Mouse (Mus musculus) urinary bladder, adult 18-20 months (tissue): ENCODE data around the gene Podxl2.

Experiments
- DNase-seq, 2 experiments: peaks; one replicate each; pipeline ENCODE4 v3.0.0; 2022; ENCODE audit warnings: low spot score in 2 of 2, mixed read lengths in 2 of 2

Podxl2 gene

DNA sequence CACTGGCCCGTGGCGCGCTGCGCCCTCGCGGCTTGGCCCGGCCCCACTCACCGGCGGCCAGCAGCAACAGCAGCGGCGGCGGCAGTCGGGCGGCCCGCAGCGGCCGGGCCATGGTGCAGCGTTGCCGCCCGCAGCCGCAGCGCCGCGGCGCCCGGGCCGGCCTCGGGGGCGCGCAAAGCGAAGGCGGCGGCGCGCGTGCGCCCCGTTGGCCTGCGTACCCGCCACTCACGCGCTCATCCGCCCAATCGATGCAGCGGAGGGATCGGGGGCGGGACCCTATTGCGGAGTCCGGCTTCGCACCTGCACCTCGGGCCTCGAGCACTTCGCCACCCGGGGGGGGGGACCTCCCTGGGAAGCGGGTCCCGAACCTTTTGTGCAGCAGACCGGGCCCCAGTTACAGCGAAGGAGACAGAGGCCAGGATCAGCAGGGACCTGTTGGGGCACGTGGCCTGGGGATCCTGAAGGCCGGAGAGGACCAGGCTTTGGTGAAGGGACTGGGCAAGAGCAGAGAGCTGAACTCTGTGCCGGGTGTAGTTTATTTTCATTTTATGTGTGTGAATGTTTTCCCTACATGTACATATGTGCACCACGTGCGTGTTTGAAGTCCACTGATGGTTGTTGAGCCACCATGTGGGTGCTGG lies at the start of gene Podxl2:
Podxl2 (minus strand) TSS at position 177 of the 641 bp plus-strand sequence.
- DNase-seq = peak; percentile 32 to 34

DNA sequence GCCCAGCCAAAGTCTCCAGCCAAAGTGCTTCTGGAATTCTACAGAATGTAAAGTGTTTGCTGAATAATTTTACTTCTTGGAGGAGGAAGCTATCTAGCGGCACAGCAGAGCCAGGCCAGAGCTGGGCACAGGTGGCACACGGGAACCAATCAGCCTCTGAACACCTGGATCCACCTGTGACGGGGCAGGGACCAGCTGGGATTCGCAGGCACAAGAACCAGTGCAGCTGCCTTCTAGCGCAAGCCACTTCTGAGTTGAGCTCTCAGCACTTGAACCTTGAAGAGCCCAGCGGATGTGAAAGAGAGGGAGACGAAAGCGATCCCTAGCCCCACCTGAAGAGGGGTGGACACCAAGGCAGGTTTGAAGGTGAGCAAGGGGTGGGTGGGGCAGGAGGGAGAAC lies 44.0 kb upstream of the Podxl2 start:
- no peak for DNase-seq

DNA sequence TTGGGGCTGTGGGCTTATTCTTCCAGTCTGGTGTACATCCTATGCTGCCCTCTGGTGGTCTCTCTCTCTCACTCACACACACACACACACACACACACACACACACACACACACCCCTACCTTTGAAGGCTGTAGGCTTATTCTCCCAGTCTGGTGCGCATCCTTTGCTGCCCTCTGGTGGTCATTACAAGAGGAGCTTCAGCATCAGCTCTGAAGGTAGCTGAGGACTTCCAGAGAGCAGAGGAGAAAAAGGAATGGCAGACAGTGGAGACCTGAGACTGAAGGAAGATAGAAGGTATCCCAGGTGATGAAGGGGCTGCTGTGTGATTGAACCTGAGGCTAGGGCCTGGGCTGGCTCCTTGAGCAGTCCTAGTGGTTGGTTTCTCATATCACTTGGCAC lies 41.3 kb upstream of the Podxl2 start:
- no peak for DNase-seq

DNA sequence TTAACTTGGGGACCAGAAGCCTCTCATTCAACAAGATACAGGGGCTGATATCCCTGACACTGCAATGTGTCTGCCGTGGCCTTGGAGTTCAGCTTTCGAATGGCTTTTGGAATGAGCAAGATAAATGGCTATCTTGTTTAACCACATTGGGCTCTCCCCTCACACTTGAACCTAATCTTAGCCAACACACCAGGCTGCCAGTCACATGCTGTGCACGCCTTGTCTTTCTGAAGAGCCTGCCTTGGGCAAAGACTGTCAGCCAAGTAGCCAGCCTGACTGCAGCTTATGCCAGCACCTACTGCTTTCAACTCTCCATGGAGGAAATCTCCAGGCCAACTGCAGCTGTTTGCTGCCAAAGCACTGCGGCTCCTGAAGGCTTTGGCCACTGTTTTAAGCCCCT lies 40.7 kb upstream of the Podxl2 start:
- DNase-seq = no peak

DNA sequence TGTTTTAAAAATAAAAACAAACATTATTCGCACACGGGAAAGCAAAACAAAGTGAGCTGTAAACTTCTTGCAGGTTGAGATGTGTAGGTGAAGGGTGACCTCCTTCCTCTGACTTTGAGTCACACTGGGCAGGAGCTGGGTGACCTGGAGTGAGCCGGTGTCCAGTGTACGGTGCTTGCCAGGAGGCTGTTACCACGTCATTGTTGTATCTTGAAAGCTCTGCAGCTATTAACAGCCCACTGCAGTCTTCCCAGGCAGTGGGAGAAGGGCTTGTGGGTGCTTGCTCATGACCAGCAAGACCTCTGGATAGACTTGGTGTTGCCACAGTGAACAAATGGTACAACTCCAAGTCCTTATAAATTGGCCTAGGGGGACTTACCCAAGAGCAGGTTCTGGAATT lies 40.0 kb upstream of the Podxl2 start:
- DNase-seq = no peak

DNA sequence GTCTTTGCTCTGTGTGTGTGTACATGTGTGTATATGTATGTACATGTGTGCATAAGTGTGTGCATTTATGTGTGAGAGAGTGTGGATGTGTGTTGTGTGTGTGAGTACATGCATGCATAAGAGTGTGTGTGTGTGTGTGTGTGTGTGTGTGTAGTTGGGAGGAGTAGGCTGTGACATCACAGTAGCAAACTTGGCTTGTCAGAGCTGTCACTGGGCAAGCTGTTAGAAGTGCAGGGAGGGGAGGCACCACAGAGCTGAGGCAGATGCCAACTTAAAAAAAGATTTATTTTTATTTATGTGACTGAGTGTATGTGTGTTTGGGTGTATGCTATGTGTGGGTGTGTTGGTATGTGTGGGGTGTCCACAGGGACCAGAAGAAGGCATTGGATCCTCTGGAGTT lies 38.6 kb upstream of the Podxl2 start:
- DNase-seq = no peak

DNA sequence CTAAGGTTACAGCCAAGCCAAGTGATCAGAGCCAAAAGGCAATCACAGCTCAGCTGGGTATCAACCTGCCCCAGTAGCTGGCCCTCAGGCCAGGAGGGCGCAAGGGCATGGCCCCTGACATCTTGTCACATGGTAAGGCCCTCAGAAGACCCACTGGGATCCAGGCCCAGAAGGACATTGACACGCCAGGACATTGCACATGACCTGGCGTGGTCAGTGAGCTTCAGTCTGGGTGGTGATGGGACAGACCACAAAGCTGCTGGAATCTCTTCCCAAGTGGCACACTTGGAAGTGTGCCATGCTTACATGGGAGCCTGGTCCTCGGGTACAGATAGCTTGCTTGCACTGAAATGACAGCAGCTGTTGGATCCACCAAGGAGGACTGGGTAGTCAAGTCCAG lies 38.2 kb upstream of the Podxl2 start:
- DNase-seq = no peak

DNA sequence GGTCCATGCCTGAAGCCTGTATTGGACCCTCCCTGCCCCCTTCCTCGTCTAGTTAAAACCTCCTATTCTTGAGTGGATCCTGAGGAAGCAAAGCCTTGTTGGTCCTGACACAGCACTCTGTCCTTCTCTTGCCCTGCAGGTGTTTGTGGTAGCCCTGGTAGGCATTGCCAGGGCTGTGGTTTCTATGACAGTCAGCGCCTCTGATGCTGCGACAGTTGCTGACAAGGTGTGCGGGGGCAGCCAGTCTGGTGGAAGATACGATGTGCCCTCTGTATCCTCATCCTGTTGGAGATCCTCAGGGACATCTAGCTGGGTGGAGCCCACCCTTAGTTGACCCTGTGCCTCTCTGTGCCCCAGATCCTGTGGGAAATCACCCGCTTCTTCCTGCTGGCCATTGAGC lies 34.3 kb upstream of the Podxl2 start:
- no peak for DNase-seq

DNA sequence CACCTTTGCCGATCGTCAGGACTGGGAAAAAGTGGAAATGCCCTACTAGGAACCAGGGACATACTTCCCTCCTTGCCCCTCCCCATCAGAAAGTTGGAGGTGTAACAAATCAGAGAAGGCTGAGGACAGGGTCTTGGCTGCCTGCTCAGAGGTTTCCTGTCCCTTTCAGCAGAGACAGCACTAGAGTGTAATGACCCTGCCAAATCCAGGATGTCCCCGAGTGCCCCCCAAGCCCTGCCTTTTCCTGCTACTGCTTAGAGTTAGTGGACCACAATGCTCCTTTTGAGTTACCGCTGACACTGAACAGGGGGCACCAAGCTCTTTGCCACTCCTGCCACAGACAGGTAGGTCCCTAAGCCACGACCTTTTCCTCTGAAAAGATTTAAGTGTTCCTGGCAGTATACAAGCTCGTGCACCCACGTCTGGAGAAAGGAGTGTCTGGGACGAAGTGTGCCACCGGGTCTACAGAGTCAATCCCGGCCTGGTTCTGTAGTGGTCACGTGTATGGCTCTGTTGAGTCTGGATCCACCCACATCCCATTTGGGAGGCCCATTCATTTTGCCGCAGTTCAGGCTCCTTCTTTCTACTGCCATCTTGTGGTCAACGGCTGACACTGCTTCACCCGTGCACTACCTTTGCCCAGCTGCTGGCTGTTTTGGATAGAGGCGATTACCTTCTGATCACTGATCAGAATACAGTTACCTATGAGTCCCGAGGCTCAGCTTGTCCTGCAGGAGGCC lies 31.7 kb upstream of the Podxl2 start:
- DNase-seq = peak in 1 of 2 experiments; percentile 33

DNA sequence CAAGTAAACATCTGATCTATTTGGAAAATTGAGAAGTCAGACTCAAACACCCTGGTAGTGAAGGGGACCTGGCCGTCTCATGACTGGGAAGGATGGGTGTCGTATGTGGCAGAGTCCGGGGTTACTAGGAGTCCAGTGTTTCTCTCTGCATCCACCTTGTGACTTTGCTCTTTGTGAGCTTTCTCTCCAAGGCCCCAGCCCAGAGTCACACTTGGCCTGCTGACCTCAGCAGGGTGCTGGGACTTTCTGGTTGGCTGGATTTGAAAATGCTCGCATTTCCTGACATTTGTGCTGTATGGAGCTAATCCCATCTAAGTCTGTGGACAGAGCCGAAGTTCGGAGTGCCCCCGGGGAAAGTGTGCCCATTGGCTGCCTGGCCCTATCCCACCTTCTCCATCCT lies 30.2 kb upstream of the Podxl2 start:
- no peak for DNase-seq

DNA sequence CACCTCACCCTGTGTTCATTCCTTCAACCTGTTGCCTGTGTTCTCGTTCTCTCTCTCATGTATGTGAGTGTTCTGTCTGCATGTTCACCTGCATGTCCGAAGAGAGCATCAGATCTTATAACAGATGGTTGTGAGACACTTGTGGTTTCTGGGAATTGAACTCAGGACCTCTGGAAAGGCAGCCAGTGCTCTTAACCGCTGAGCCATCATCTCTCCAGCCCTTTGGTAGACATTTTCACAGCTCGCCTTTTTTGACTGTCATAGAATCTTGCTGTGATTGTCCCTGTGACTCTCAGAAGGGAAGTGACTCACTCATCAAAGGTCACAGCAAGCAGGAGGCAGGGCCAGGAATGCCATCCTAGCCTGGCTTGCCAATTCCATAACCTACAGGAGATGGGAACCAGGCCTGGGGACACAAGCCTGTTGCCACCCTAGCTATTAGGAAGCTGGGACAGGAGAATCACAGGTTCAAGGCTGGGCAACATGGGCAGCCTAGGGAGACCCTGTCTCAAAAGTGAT lies 29.7 kb upstream of the Podxl2 start:
- DNase-seq = no peak

DNA sequence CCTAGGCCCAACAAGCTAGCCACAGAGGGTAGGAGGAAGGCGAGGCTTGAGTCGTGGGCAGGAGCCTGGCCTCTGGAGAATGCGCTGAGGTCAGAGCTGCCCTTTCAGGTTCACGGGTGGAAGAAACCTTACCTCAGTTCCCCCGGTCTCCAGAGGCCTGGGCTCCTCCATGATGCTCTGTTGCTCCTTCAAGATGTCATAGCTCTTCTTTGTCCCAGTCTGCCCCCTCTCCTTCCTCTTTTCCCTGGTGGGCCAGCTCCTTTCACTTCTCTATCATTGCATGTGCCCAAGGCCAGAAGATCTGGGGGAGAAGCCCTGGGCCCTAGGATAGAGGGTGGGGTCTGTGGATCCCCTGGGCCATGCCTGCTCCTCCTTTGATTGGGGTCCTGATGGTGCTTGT lies 28.9 kb upstream of the Podxl2 start:
- DNase-seq = no peak

DNA sequence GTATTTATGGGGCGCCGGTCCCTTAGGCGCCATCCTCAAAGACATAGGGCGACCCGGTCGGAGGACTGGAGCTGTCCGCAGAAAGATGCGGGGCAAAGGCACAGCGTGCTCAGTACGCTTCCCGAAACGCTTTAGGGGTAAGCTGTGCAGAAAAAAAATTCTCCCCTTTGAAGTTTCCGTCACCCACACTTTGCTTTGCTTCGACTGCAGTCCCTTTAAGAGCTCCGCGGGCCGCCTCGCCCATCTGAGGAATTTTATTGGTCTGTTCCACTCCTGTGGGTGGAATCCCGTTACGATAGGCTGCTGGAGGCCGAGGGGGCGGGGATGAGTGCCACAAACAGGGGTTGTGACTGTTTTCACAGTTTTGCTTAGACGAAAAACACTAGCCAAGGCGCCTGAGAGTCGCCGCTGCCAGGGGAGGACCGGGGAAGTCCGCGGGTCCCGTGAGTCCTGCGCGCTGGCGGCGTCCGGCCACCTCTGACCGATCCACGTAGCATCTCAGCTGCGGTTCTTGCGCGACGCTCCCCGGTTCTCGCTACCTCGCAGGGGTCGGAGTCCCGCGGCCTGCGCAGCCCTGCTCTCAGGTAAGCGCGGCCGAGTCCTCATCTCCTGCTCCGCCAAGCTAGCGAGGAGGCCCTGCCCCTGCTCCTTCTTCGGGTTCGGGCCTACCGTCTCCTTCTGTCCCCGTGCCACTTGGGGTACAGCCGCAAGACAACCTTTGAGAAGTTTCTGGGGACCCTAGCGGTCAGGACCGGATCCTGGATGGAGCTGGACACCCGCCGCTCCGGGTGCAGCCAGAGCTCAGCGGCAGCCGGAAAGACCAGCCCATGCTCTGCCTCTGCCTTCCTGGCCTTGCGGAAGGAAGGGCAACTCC lies 27.3 kb upstream of the Podxl2 start, which contains the start of gene Tpra1:
Tpra1 (plus strand) TSS at position 305 of the 874 bp plus-strand sequence.
- DNase-seq = peak; percentile 82 to 94

DNA sequence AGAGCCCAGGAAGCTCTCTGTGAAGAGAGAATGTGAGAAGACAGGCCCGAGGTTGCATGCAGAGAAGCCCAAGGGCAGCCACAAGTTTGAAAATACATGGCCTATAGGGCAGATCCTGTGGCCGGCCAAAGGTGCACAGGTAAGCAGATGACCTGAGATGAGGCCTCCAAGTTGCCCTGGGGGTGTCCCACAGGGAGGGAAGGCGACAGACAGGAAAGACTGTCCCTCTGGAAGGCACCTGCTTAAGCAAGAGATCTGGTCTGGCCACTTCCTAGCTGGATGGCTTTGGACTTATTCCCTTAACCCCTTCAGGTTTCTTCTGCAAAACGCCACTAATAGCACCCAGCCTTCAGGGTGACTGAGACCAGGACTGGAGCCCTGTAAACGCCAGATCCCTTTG lies 26.6 kb upstream of the Podxl2 start:
- DNase-seq = no peak

DNA sequence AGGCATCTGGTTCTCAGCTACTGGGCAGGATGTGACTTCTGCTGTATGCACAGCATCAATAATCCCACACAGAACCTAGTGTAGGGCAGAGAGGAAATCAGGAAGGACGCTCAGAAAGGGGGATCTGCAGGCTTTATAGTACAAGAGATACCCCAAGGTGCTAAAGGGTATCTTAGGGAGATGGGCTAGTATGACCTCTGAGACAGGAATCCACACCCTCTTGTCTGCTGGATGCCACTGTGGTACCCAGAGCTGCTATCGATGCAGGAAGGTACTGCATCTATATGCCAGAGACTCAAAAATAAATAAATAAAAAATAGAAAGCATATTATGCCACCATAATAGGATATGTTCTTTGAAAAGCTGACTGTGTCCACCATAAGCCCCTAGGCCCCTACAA lies 24.8 kb upstream of the Podxl2 start:
- DNase-seq = no peak

DNA sequence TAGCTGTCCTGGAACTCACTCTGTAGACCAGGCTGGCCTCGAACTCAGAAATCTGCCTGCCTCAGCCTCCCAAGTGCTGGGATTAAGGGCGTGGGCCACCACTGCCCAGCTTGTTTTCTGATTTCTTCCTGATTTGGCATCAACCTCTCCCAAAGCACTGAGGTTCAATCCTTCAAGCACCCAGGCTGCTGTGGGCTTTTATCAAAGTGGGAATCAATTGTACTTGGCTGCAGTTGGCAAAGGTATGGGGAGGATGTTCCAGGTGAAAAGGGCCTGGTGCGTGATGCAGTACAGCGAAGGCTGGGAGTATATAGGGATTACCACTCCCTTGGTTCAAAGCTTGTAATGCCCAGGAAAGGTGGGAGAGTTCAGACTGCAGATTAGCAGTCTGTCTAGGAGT lies 24.2 kb upstream of the Podxl2 start:
- DNase-seq = no peak

DNA sequence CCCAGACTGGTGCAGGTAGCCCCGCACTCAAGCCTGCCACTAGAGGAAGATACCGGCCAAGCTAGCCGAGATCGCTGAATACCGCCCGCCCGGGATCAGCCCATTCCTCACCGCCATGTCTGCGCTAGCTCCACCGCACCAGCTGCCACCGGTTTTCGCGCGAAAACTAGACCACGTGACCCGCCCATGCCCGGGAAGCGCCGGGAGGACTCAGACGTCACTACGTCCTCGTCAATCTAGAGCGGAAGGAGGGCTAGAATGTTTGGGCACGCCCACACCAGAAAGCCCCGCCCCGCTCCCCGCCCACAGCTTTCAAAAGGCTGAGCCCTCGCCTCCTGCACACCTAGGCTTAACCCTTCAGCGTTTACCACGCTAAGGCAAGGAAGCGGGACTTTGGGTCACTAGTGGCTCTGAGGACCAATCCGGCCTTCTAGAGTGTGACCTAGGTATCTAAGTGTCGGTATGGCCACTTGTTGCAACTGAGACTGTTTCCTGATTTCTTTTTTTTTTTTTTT lies 23.7 kb upstream of the Podxl2 start, which contains the start of gene Mcm2:
Mcm2 (minus strand) TSS at position 247 of the 515 bp plus-strand sequence.
- DNase-seq = peak; percentile 95 to 97

DNA sequence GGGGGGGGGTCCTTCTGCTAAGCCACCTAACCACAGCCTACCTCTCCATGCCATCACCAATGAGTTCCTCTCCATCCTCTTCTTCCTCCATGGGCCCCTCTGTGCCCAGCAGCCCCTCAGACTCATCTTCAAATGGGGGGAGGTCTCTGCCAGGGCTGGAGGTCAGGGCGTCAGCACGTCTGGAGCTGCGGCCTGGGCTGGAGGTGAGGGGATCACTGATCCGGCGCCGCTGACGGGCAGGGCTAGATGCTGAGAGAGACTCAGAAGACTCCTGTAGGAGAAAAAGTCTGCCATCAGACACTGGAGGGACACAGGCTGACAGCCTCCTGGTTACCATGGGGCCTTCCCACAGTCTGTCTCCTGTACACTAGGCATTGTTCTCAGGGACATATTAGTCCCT lies 22.4 kb upstream of the Podxl2 start:
- no peak for DNase-seq

DNA sequence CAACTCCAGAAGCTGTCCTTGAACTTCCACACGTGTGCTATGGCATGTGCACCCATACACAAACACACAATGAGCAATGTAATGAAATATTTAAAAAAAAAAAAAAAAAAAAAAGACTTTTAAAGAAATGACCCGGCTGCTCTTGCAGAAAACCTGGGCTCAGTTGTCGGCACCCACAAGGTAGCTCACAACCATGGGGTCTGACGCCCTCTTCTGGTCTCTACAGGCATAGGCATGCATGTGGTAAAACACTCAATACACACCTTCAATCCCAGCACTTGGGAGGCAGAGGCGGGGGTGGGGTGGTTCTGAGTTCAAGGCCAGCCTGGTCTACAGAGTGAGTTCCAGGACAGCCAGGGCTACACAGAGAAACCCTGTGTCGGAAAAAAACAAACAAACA lies 21.1 kb upstream of the Podxl2 start:
- DNase-seq = no peak

DNA sequence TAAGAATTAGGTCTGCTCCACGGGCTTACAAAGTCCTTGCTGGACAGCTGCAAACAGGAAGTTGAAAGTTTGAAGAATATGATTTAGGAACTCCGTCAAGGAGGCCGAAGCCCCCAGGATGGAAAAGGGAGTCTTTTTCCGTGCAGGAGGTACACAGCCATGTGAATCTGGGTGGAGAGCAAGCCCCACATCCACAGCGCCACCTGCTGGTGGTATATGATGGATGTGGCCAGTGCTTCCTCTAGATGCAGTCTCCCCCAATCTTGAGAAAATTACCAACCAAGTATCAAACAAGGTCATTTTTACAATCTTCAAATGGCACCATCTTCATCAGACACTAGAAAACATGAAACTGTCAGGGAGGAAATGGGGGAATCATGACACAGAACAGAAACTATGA lies 18.7 kb upstream of the Podxl2 start:
- DNase-seq = no peak

DNA sequence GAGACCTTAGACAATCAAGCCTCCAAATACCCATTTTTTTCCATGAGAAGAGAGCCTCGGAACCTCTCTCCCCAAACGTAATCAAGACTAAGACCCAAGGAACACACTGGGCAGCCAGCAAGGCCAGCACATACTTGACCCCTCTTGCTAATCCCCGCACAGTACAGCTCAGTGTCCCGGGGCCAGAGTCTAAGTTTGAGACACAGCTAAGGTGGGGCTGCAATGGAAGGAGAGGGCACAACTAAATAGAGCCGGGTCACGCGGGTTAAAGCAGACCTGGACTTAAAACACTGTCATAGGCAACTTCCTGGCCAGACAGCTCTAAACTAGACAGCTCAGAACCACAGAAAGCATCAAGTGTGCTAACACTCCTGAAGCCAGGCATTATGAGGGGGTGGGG lies 16.0 kb upstream of the Podxl2 start:
- no peak for DNase-seq
